Mouse (Mus musculus) spleen, adult 2 months (tissue): ENCODE results near the gene Rnpc3.

Source experiments
- CTCF ChIP-seq: fragments of 200-500 bp; IDR thresholded peaks from 2 replicates; pipeline ENCODE4 v1.5.1; 2011; ENCODE audit warnings: mild to moderate bottlenecking, inconsistent platforms; ENCODE audit not compliant: insufficient read depth, insufficient read length, insufficient replicate concordance; ENCODE audit errors: extremely low read depth
- POLR2A ChIP-seq: fragments of 200-500 bp; IDR thresholded peaks from 2 replicates; pipeline ENCODE4 v1.6.1; 2011; ENCODE audit warnings: low read depth, low read length, inconsistent platforms

DNA sequence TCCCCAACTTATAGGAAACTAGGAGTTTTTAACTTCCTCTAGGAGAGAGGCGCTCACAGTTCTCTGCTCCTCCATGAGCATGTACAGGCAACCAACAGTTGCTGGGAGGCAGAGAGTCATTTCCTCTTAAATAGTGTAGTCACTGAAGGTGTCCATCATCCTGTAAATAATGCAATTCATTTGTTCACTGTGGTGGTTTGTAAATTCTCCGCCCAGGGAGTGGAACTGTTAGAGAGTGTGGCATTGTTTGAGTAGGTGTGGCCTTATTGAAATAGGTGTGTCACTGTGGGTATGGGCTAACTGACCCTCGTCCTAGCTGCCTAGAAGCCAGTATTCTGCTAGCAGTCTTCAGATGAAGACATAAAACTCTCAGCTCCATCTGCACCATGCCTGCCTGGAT is 24.4 kb upstream of the Rnpc3 start:
- TF ChIP-seq CTCF (no peak), POLR2A (no peak)
